Mouse (Mus musculus): ENCODE data around the gene Tmem108. TPM values are rescaled to one million over a fixed set of nuclear protein-coding genes. Genes with fewer than 3 reads are reported as not detected.

The Tmem108 gene
- polyA plus RNA-seq, 1 experiment from 2014 or later, result 66.1 TPM

DNA sequence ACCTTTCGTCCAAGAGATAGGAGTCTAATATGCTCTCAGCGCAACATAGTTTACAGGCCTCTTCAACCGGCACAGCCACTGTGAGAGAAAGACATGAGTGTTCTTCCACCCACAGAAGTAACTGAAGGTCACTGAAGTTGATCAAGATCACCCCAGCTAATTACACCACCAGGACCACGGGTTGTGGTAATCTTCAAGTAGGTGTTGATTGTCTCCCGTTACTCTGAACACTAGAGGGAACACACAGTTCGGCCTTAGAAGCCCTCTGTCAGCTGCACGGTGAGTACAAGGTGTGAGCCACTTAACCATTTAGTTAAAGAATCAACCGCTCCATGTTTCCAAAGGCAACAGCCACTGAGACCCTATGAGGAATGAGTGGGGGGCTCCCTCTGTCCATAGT lies 269.7 kb downstream of the Tmem108 start:
- Histone ChIP-seq H3K36me3 (peaks cover 12% of the 10 kb centered on the region), H3K9me3 (no peaks in the 10 kb centered on the region), H3K27ac (replicated peaks) (peak overlapping the region; percentile 22), H3K4me2 (no peak overlapping the region), H3K4me3 (no peak overlapping the region), H3K4me1 (peaks cover 72% of the 10 kb centered on the region), H3K9ac (0 out of 2 replicates have a peak overlapping the region, but pooled peaks have one; percentile 38), H3K27me3 (replicated peaks) (no peaks in the 10 kb centered on the region)
- ATAC-seq (ENCODE audit: extremely low read depth, insufficient number of reproducible peaks, low FRiP score, low TSS enrichment), result no peak
- 42% methylated on average over 8 of the region's 8 CpGs for WGBS

DNA sequence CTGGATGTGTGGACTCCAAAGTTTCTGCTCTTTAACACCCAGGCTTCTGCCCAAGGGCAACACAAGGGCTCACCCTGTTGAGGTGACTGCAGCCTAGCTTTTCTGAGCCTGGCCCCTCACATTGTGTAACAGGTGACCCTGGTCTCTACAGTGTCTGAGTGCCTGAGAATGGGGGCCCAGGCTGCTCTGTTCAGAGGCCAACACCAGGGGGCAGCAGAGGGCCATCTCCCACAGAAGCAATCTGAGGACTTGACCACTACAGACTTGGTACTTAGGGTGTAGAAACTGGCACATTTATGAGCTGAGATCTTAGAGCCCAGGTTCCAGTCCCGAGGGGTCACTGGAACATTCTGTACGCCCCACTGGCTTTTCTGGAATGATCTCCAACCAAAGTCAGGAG lies 271.2 kb downstream of the Tmem108 start:
- Histone ChIP-seq H3K27me3 (replicated peaks) (no peaks in the 10 kb centered on the region), H3K27ac (replicated peaks) (0 out of 2 replicates have a peak overlapping the region, but pooled peaks have one; percentile 26), H3K9me3 (no peaks in the 10 kb centered on the region), H3K4me3 (no peak overlapping the region), H3K4me2 (no peak overlapping the region), H3K9ac (no peak overlapping the region), H3K36me3 (peaks cover 11% of the 10 kb centered on the region), H3K4me1 (peaks cover 86% of the 10 kb centered on the region)
- WGBS, result 14% methylated on average over 2 of the region's 2 CpGs
- ATAC-seq (ENCODE audit: extremely low read depth, insufficient number of reproducible peaks, low FRiP score, low TSS enrichment), result no peak

GRCm38 (mm10) chr9:103489883-103490282 lies 271.8 kb downstream of the Tmem108 start:
- no peak overlapping the region for H3K27ac ChIP-seq (replicated peaks)
- H3K4me1 ChIP-seq, result peaks cover 86% of the 10 kb centered on the region
- WGBS, result 62% methylated on average over 4 of the region's 4 CpGs
- H3K36me3 ChIP-seq, result peaks cover 11% of the 10 kb centered on the region
- H3K9ac ChIP-seq, result no peak overlapping the region
- H3K9me3 ChIP-seq, result no peaks in the 10 kb centered on the region
- no peaks in the 10 kb centered on the region for H3K27me3 ChIP-seq (replicated peaks)
- no peak overlapping the region for H3K4me2 ChIP-seq
- ATAC-seq (ENCODE audit: extremely low read depth, insufficient number of reproducible peaks, low FRiP score, low TSS enrichment), result no peak
- no peak overlapping the region for H3K4me3 ChIP-seq

DNA sequence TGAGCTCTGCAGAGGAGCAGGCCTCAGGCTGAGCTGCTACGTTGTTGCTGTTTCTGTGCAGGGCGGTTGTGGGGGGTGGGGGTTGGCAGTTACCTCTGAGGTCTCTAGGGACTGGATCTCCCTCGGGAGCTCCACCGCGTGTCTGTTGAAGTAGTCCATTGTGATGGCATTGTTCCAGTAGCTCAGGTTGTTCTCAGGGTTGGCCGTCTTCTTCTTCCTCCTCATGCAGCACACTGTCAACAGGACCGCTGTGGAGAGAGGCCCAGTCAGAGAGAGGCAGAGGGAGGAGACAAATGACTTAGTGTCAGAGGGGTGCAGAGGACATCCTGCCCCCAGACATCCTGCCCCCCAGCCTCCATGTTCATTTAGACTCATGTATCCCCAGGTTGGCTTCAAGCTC lies 272.5 kb downstream of the Tmem108 start:
- WGBS, result 32% methylated on average over 6 of the region's 7 CpGs
- Histone ChIP-seq H3K4me2 (no peak overlapping the region), H3K36me3 (peaks cover 13% of the 10 kb centered on the region), H3K27ac (replicated peaks) (no peak overlapping the region), H3K9me3 (no peaks in the 10 kb centered on the region), H3K27me3 (replicated peaks) (no peaks in the 10 kb centered on the region), H3K4me1 (peaks cover 82% of the 10 kb centered on the region), H3K4me3 (no peak overlapping the region), H3K9ac (peak overlapping the region; percentile 61)
- no peak for ATAC-seq (ENCODE audit: extremely low read depth, insufficient number of reproducible peaks, low FRiP score, low TSS enrichment)

GRCm38 (mm10) chr9:103486262-103486661 lies 275.4 kb downstream of the Tmem108 start:
- WGBS, result 76% methylated on average over 6 of the region's 6 CpGs
- peaks cover 74% of the 10 kb centered on the region for H3K4me1 ChIP-seq
- no peak overlapping the region for H3K4me2 ChIP-seq
- H3K9me3 ChIP-seq, result no peaks in the 10 kb centered on the region
- H3K4me3 ChIP-seq, result no peak overlapping the region
- peaks cover 26% of the 10 kb centered on the region for H3K36me3 ChIP-seq
- peak overlapping the region; percentile 56 for H3K27ac ChIP-seq (replicated peaks)
- H3K27me3 ChIP-seq (replicated peaks), result no peaks in the 10 kb centered on the region
- peak overlapping the region; percentile 40 for H3K9ac ChIP-seq
- ATAC-seq (ENCODE audit: extremely low read depth, insufficient number of reproducible peaks, low FRiP score, low TSS enrichment), result no peak

GRCm38 (mm10) chr9:103485606-103486005 lies 276.0 kb downstream of the Tmem108 start:
- Histone ChIP-seq H3K36me3 (peaks cover 26% of the 10 kb centered on the region), H3K4me3 (no peak overlapping the region), H3K9me3 (no peaks in the 10 kb centered on the region), H3K4me2 (no peak overlapping the region), H3K4me1 (peaks cover 74% of the 10 kb centered on the region), H3K27me3 (replicated peaks) (no peaks in the 10 kb centered on the region), H3K27ac (replicated peaks) (peak overlapping the region; percentile 56), H3K9ac (peak overlapping the region; percentile 42; the same call in 1 of the 2 replicates)
- no peak for ATAC-seq (ENCODE audit: extremely low read depth, insufficient number of reproducible peaks, low FRiP score, low TSS enrichment)
- 24% methylated on average over 8 of the region's 8 CpGs for WGBS

- peak overlapping the region; percentile 60 for H3K9ac ChIP-seq
- peak overlapping the region; percentile 76 for H3K27ac ChIP-seq (replicated peaks)
- H3K9me3 ChIP-seq, result no peaks in the 10 kb centered on the region
Observed at GRCm38 (mm10) chr9:103480603-103481220, 280.9 kb downstream of the Tmem108 start.

GRCm38 (mm10) chr9:103480044-103480576 lies 281.5 kb downstream of the Tmem108 start, which contains the start of gene Bfsp2:
Bfsp2 (minus strand) TSS chr9:103480420.
- H3K27me3 ChIP-seq (replicated peaks), result no peaks in the 10 kb centered on the region
- H3K4me2 ChIP-seq, result 0 out of 2 replicates have a peak within 1 kb of the TSS, but pooled peaks have one; percentile 7
- H3K9ac ChIP-seq, result peak within 1 kb of the TSS; percentile 60
- H3K4me3 ChIP-seq, result no peak within 1 kb of the TSS
- H3K9me3 ChIP-seq, result no peaks in the 10 kb centered on the region
- 64% methylated on average over 9 of the region's 9 CpGs for WGBS
- ATAC-seq (ENCODE audit: extremely low read depth, insufficient number of reproducible peaks, low FRiP score, low TSS enrichment), result no peak
- H3K27ac ChIP-seq (replicated peaks), result peak within 1 kb of the TSS; percentile 76
- H3K36me3 ChIP-seq, result peaks cover 15% of the 10 kb centered on the region; the same call in 1 of the 2 replicates
- peaks cover 40% of the 10 kb centered on the region for H3K4me1 ChIP-seq

More at GRCm38 (mm10) chr9:103480603-103481220, 280.9 kb downstream of the Tmem108 start:
- Histone ChIP-seq H3K4me2 (0 out of 2 replicates have a peak overlapping the region, but pooled peaks have one; percentile 7), H3K27me3 (replicated peaks) (no peaks in the 10 kb centered on the region), H3K4me1 (peaks cover 40% of the 10 kb centered on the region), H3K36me3 (peaks cover 15% of the 10 kb centered on the region; the same call in 1 of the 2 replicates), H3K4me3 (no peak overlapping the region)
- 0 out of 2 replicates have a peak, but pooled peaks have one; percentile 22 for ATAC-seq (ENCODE audit: extremely low read depth, insufficient number of reproducible peaks, low FRiP score, low TSS enrichment)
- 28% methylated on average over 8 of the region's 8 CpGs for WGBS

DNA sequence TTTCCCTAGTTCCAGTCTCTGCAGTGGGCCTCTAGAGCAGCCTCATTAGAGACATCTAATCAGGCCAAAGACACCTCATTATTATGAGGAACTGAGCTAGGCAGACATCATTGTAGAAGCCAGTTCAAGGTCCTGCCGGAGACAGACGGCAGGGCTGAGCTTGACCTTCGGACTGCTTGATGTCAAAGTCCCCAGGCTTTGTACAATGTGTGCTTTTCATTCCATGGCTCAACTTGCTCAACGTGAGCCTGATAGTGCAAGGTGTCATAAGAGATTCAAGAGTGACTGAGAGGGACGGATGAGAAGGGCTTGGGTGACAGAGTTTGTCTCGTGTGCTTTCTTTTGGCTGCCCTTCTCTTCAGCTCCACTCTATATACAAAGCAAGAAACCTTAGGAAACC lies 286.2 kb downstream of the Tmem108 start:
- Histone ChIP-seq H3K4me3 (no peak overlapping the region), H3K4me1 (peaks cover 35% of the 10 kb centered on the region)
- WGBS, result 49% methylated on average over 6 of the region's 6 CpGs

DNA sequence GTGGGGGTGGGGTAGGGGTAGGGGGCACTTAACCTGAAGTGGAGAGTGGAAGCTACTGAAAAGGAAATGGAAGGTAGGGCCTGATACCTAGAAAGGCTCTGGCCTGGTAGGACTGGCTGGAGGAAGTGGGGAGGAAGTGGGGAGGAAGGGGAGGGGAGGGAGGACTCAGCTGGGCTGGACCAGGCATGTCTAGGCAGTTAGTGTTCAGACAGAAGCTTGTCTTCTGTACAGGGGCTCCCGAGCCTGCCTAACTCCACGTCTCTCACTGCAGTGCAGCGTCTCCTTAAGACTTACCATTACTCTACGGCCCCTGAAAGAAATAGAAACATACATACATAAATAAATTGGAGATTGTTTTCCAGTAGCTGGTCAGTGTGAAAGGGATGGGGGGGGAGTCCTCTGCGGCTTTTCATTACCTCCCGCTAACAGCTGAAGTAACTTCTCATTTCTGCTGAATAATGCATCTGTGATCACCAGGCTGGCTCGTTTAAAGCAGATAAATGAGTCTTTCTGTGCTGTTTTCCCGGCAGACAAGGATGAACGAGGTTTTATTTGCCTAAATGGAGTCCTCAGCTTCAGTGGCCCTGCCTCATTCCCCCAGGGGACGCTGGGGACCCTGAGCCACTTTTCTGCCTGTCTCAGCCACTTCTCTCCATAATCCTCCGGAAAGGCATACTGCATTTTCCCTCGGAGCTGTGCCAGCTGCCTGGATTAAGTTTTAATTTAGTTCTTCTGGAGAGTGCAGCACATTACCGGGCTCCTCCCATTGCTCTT lies 287.5 kb downstream of the Tmem108 start:
- no peak overlapping the region; the same call in 1 of the 2 replicates for H3K27ac ChIP-seq (replicated peaks)
- peak overlapping the region; percentile 5; the same call in 1 of the 2 replicates for H3K4me2 ChIP-seq
- WGBS, result 42% methylated on average over 13 of the region's 13 CpGs

More for the DNA sequence above, 286.2 kb downstream of the Tmem108 start:
- no peaks in the 10 kb centered on the region for H3K27me3 ChIP-seq (replicated peaks)
- H3K27ac ChIP-seq (replicated peaks), result no peak overlapping the region
- no peaks in the 10 kb centered on the region for H3K36me3 ChIP-seq
- H3K4me2 ChIP-seq, result no peak overlapping the region
- H3K9me3 ChIP-seq, result no peaks in the 10 kb centered on the region
- no peak for ATAC-seq (ENCODE audit: extremely low read depth, insufficient number of reproducible peaks, low FRiP score, low TSS enrichment)
- no peak overlapping the region for H3K9ac ChIP-seq

DNA sequence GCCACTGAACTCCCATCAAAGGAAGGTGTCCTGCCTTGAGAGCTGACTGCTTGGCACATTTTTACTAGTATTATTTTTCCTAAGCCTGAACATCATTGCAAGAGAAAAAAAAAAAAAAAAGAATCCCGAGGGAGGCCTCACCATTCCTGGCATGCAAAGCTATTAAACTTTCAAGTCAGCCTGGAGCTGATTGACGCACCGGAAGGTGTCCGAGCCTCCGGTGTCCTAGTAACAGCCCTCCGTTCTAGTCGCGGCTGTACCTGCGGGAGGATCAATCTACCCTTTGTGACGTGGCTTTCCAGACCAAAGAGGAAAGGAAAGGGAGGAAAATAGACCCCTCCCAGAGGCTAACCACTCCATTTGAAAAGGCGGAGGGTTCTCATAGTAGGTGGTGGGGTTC lies 289.9 kb downstream of the Tmem108 start:
- Histone ChIP-seq H3K4me1 (peaks cover 28% of the 10 kb centered on the region), H3K27me3 (replicated peaks) (no peaks in the 10 kb centered on the region), H3K27ac (replicated peaks) (no peak overlapping the region), H3K9ac (no peak overlapping the region), H3K36me3 (no peaks in the 10 kb centered on the region), H3K4me2 (peak overlapping the region; percentile 14; the same call in 1 of the 2 replicates), H3K9me3 (no peaks in the 10 kb centered on the region), H3K4me3 (no peak overlapping the region)
- 31% methylated on average over 11 of the region's 11 CpGs for WGBS
- no peak for ATAC-seq (ENCODE audit: extremely low read depth, insufficient number of reproducible peaks, low FRiP score, low TSS enrichment)

More for the DNA sequence above, 287.5 kb downstream of the Tmem108 start:
- no peak overlapping the region for H3K4me3 ChIP-seq
- H3K36me3 ChIP-seq, result no peaks in the 10 kb centered on the region
- no peaks in the 10 kb centered on the region for H3K9me3 ChIP-seq
- H3K9ac ChIP-seq, result 0 out of 2 replicates have a peak overlapping the region, but pooled peaks have one; percentile 24
- no peaks in the 10 kb centered on the region for H3K27me3 ChIP-seq (replicated peaks)
- no peak for ATAC-seq (ENCODE audit: extremely low read depth, insufficient number of reproducible peaks, low FRiP score, low TSS enrichment)
- H3K4me1 ChIP-seq, result peaks cover 28% of the 10 kb centered on the region

Measured in heart, embryonic 13.5 days (tissue).